Mouse (Mus musculus) granulocyte monocyte progenitor cell, adult 5-6 weeks (primary cell): ENCODE data around the gene Rapgef1. TPM values are rescaled to one million over a fixed set of nuclear protein-coding genes. Genes with fewer than 3 reads are reported as not detected.
A peak's percentile ranks its signal among the peaks of the same experiment; 100 is the strongest.
"Not testable (repeated sequence)": the region's sequence is repeated elsewhere in the genome, so short reads cannot be mapped to it uniquely, and the experiment has no call there.

Source experiments
- ATAC-seq: replicated peaks from 2 replicates; pipeline ENCODE4 v1.8.0; 2016; ENCODE audit warnings: mild to moderate bottlenecking, moderate TSS enrichment, inconsistent platforms; ENCODE audit not compliant: poor library complexity, severe bottlenecking
- total RNA-seq, 2 experiments: library from RNA; stranded (forward) in 1 of 2; stranded (reverse) in 1 of 2; fragments of 200-712, 200-1000 nt in 1 of 2; fragments of >200 nt in 1 of 2; fragmentation: Nextera tagmentation in 1 of 2; gene quantifications; 2 replicates each; pipeline ENCODE4 v1.2.3; 2014 to 2017

The Rapgef1 gene
- total RNA-seq, 2 experiments from 2014 or later, result 21.9 to 31.9 TPM

DNA sequence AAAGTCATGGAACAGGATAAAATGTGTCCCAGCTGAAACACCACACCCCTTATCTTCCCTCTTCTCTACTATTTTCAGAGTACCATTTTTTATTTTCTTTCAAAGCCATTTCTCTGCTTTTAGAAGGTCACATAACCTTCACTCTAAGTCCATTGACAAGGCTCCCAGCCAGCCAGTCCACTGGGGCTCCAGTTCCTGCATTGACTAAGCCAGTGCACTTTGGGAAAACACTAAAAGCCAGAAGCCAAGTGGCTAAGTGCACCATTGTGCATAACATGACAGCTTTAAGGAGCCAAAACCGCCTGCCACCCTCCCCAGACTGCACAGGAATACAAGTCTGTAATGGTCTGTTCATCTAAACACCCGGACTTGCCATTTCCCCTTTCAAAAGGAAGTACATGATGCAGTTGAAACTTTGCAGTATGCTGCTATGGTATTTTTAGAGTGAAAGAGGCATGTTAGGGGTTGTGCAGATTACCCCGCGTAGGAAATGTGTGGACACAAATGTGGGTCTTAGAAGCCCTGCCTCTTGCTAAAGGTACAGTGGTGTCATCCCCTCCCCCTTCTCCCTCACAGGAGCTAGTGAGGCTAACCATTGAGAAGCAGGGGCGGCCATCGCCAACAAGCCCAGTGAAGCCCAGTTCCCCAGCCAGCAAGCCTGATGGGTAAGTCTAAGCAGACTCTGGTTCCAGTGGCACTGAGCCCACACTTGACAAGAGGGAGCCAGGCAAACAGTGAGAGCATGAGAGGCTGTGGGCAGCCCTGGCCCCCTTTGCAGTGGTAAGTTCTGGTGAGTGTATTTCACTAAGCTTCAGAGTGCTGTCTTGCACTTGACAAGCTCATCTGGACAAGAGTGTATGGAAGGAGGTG is 79.1 kb downstream of the Rapgef1 start:
- ATAC-seq, result peak; percentile 46

DNA sequence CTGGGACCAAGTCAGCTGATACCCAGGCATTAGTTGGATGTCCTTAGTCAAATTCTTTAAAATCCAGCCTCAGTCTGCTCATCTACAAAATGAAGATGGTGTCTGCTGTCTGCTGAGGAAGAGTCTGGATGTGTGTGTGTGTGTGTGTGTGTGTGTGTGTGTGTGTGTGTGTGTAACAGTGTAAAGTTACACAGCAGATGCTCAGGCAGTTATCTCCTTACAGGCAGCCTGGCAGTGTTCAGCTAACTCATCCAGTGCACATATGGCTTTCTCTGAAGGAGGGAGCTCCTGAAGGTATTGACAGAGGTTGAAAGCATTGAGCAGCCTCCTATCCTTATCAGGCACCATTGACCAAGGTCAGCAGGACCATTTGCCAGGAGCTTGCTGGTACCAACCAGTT is 81.4 kb downstream of the Rapgef1 start:
- ATAC-seq, result no peak

DNA sequence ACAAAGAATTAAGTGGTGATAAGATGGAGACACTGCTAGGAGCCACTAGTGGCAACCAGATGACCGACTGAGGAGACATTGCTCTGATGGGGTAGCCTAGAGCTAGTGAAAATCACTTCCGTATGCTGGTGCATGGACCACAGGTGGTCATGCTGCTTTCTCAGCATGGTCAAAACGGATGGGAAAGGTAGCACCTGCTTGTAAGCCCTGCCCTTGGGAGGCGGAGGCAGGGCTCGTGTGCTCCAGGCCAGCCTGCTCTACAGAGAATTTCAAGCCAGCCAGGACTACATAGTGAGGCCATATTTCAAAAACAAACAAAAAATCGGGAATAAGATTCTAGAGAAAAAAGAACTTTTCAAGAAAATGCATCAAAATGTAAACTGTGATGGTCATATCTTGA is 81.9 kb downstream of the Rapgef1 start:
- ATAC-seq, result no peak

DNA sequence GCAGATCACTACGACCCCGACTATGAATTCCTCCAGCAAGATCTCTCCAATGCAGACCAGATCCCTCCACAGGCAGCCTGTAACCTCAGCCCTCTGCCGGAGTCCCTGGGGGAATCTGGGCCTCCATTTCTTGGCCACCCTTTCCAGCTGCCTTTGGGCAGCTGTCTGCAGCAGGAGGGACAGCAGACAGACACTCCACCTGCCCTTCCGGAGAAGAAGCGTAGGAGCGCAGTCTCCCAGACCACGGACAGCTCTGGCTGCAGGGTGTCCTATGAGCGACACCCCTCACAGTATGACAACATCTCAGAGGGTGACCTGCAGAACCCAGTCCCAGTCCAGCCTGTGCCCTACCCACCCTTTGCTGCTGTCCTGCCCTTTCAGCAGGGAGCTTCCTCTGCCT is 82.7 kb downstream of the Rapgef1 start:
- no peak for ATAC-seq

DNA sequence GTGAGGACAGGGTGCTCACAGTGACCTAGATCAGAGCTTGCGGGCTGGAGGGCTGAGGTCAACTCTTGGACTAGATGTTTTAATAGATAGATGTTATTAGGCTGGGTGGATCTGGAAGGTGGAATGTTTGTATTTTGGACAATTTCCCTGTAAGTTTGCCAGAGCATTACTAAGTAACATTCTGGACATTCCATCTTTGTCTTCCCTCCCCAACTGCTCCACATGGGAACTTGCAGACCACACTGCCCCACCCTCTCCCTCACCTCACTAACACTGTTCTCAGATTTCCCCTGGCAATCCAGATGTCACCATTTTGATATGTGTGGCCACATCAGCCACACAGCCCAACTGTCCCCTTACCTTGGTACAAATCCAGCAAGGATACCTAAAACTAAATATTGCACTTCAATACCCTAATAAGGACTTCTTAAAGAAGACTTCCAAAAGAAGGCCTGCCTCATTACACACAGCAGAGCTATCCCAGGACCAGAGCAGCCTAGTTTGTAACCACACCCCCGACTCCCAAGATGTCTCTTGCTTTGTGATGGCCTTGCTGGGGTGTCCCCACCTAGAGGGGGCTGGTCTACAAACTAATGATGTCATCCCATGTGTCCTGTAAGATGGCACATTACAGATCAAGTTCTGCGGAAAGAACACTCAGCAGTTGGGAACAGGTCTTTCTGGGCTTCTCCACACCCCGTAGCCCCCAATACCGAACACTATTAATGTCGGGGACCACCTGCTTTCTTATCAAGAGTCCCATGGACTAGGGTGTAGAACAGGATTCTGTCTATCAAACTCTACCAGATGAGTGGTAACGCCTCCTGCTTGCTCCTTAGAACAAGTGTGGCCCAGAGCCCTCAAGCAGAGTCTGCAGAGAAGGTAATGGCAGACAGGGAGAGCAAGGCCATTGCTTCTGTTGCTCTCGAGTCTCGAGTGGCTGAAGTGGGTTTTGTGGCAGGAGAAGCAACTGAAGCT is 83.9 kb downstream of the Rapgef1 start:
- no peak for ATAC-seq

DNA sequence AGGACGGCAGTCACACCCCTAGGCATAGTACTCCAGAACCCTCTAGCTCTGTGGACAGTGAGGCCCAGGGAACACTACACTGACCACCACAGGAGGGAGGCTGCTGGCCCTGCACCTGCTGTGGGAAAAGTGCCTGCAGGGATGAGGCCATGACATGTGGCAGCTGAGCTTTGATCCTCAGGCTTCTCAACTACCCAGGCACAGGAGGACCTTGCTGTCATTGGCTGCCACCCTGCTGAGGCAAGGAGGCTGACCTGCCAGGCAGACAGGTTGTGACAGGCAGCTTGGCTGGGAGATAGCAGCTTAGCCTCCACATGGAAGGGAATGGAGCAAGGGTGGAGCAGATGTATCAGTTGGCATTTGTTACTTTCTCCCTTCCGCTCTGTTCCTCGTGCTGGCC is 86.0 kb downstream of the Rapgef1 start:
- no peak for ATAC-seq

DNA sequence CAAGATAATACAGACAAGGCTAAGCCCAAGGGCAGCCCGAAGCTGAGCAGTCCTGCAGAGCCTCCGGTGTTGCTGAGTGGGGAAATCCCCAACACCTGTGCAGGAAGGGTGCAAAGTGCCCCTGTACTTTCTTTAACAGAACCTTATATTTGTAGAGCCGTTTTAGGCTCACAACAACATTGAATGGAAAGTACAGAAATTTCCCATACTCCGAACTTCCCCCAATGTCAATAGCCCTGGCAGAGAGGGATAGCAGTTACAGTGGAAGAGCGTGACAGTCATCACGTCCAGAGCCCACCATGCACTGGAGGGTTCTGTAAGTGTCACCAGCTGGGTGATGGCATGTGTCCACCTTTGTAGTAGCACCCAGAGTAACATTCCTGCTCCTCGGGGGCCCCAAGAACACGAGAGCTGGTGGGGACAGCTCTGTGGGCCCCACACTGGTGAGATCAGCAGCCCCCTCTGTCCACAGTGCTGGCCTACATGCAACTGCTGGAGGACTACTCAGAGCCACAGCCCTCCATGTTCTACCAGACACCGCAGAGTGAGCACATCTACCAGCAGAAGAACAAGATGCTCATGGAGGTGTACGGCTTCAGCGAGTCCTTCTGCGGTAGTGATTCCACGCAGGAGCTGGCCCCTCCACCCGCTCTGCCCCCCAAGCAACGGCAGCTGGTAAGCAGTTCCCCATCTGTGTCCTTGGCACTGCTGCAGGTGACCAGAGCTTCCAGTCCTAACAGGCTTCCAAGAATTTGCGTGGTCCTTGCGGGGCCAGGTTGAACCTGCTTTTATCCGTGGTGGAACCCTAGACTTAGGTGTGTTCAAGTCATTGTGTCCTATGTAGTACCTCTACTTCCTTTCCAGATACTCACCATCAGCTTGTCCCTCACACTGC is 87.5 kb downstream of the Rapgef1 start:
- no peak for ATAC-seq

DNA sequence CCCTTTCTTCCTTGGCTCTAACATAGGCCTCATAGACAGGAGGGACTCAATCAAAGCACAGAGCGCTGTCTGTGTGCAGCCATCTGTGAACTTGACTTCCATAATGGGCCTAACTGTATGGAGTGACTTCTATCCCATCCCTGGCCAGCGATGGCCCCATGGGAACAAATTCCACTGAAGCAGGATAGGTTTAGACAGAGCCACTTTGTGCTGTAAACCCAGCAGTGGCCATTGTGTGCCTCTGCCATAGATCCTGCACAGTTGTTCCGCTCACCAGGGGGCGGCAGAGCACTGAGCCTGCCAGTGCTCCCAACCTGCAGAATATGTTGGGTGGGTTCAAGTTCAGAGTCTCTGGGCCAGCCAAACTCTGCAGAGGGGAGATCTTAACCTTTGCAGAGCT is 88.2 kb downstream of the Rapgef1 start:
- ATAC-seq, result no peak

DNA sequence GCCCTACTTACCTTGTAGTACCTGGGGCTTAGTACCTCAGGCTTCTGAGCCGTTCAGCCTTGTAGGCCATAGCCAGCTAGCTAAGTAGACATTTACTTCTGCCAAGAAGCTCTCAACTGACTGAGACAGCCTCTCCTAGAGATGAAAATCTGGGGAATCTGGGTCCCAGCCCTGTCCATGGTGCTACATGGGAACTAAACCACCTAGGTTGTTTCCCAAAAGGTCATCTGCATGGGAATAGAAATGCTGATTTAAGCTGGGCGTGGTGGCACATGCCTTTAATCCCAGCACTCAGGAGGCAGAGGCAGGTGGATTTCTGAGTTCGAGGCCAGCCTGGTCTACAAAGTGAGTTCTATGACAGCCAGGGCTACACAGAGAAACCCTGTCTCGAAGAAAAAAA is 88.7 kb downstream of the Rapgef1 start:
- ATAC-seq, result not testable (repeated sequence)

DNA sequence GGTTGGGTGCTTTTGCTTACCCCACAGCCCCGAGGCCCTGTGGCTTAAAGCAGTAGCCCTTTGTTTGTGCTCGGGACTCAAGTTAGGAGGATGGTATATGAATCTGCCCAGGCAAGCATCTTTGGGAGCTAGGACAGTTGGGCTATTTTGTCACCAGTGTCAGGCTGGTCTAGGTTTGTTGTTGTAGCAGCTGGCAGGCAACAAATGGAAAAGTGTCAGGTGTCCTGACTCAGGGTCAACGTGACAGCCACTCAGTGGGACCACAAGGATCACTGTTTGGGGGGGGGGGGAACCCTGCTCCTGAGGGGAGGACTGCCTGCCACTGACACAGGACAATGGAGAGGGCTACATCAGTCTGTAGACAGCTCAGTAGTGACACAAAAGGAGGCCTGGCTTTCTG is 91.5 kb downstream of the Rapgef1 start:
- no peak for ATAC-seq

DNA sequence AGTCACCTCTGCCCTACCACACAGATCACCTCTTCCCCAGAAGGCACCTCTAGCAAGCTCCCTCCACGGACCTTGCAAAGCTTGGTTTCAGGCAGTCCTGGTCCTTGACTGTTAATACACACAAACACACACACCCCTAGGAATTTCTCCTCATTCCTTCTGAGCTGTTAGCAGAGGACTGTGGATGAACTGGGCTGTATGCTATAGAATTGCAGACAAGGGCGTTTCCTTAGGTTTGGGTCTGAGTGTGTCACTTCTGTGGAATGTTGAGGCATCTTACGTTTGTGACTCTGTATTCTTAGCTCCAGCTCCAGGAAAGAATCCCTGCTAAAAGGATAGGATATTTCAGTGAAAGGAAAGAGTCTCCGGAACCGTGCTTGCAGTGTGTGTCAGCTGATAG is 92.4 kb downstream of the Rapgef1 start:
- no peak for ATAC-seq

DNA sequence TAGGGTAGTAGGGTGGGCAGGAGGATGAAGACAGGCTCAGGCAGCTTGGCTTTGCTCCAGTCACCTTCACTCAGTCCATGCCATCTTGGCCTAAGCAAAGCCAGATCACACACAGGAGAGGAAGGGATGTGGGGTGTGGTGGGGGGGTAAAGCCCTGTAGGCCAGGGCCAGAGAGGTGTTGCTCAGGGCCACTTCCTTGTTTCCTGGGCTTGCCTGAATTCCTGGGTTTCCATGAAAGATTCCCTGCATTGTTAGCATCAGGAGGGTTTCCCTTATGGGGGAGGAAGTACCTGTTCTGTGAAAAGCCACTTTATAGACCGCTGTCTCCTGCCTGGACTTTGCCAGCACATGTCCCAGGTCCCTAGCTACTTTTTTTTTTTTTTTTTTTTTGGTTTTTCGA is 94.0 kb downstream of the Rapgef1 start:
- no peak for ATAC-seq

DNA sequence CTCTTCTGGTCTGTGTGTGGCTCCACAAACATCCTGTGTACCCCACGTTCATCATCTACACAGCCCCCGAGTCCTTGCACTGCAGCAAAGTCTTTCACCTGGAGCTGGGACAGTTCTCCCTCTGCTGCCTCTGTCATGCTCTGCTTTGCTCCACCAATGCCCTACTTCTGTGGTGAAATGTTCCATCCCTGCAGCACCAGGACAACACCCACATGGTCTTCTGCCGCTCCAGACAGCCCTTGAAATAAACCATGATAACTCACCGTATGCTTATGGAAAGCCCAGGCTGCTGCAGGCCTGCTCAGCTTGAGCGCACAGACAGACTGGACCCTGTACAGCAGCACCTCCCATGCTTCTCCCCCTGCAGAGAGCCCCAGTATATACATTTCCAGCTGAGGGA is 94.6 kb downstream of the Rapgef1 start:
- no peak for ATAC-seq

DNA sequence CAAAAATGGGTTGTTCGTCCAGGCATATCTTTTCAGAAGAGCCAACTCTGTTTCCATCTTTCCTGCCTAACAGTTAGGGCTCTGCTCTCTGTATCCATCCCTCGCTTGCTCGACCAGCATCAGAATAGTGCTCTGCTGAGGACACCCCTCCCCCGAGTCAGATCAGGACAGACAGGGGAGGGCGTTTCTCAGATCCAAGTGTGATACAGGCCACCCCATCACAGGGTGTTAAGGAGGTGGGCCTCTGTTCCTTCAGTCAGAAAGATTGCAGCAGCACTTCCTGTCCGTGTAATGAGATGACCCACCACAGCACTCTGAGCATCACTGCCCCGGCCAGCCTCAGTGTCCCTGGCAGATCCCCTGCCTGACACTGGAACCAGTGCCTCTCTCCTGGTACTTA is 96.6 kb downstream of the Rapgef1 start:
- no peak for ATAC-seq

DNA sequence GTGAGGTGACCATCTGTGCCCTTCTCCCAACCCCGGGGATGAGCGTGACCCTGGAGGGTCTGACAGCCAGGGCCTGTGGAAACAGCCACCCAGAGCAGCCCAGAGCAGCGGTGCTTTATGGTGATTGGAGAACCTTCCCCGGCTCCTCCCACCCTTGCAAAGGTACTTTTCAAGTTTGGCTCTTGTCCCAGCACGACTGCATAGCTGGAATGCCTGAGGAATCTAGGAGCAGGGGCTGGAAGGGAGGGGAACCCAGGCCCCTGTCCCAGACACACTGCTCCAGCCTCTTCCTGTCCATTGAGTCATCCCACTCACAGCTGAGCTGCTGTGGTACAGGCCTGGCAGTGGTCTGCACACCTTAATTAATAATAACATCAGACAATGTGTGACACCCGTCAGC is 97.2 kb downstream of the Rapgef1 start:
- no peak for ATAC-seq

DNA sequence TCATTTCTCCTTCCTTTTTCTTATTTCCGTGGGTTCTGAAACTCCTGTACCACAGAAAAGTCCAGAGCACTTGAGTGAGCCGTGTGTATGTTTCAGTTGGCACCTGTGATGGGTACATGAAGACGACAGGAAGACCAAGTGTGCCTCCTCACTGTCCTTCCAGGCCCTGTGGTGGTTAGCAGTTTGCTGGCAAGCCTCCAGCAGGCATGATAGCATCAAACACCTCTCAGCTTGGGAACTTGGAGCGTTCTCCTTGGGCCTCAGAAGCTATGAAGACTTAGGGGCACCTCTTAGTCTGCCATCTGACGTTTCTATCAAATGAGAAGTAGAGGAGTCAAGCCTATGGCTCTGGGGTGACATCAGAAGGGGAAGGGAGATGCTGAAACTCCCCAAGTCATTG is 99.1 kb downstream of the Rapgef1 start:
- ATAC-seq, result no peak

DNA sequence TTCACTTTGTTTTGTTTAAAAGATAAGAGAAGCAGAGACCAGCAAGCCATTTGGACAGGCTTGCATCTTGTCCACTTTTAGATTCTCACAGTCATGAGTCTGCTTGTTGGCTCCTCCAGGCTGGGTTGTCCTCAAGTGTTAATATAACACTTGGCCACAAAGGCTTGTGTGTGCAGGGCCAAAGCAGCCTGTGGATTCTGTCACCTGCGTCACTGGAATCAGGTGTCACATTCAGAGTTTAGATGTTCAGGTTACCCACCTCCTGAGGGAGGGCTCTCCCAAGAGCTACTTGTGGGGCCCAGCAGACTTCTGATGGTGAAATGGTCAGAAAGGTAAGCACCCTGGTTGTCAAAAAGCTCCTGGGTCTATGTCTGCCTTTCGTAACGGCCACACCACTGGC is 103.6 kb downstream of the Rapgef1 start:
- no peak for ATAC-seq

DNA sequence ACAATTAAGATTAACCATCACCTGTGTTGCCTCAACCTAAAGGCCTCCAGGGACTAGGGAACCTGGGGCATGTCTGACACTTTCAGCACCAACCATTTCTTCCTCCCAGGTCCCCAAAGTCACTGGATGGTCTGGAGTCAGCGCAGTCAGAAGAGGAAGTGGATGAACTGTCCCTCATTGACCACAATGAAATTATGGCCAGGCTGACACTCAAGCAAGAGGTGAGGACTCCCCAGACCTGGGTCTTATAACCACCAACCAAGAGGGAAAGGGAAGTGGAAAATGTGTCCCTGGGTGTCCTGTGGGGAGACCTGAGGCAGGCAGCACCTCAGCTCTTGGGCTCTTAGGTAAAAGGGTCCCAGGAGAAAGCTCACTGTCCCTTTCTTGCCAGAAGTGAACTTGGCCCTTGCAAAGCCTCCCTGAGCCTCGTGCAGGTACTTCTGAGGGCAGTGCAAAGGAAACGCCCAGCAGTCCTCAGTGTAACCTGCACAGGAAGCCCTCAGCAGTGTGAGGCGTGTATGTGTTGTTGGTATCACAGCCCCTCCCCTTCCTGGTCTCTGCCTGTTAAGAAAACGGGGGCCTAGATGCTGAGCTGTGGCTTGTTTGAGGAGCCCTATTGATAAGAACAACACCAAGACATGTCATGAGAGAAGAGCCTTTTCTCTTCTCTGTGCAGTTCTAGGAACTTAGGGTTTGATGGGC is 105.3 kb downstream of the Rapgef1 start:
- ATAC-seq, result peak; percentile 58

DNA sequence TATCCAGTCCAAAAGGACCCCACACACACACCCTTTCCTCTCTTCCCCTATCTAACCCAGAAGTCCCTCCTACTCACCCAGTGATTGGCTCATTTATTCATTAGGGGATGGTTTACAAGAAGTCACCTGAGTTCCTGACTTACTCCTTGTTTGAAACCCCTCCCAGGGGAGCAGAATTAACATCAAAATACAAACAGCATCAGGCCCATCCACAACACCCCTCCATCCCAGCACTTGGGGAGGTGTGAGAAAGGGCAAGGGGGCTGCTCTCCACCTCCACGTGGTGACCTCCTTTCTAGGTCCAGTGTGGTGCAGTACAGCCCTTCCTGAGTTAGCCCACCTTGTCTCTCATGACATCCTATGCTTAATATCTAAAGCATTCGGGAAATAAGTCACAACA is 110.0 kb downstream of the Rapgef1 start:
- ATAC-seq, result no peak

DNA sequence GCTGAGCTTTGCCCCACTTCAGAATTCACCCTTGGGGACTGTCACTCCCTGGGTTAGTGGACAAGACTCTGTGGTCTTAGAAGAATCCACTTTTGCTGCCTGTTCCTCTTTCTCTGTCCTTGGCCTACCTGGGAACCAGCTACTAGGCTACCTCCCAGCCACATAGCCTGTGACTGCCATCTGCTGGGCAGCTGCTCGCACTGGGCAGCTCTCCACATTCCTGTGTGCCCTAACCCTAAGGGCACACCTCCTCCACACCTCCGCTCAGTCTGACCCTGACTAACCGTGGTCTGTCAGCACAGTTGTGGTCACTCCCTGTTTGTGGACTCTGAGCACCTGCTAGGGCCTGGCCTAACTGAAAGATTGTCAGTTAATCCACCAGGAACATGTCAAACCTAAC is 112.0 kb downstream of the Rapgef1 start:
- peak; percentile 85 for ATAC-seq
